Mouse (Mus musculus) C2C12 (cell line): ENCODE results near the gene Sar1b.

Source experiments
- CEBPB ChIP-seq: IDR thresholded peaks from one replicate; pipeline ENCODE4 v1.6.1; 2011; ENCODE audit warnings: low read depth, mild to moderate bottlenecking, control low read depth, moderate library complexity
- CTCF ChIP-seq: IDR thresholded peaks from one replicate; pipeline ENCODE4 v1.5.1; 2011; ENCODE audit not compliant: control insufficient read depth, insufficient read depth, insufficient read length
- MAX ChIP-seq: IDR thresholded peaks from one replicate; pipeline ENCODE4 v1.6.1; 2011; ENCODE audit warnings: mild to moderate bottlenecking, control low read depth
- MYOG ChIP-seq: IDR thresholded peaks from one replicate; pipeline ENCODE4 v1.6.1; 2011; ENCODE audit not compliant: control insufficient read depth, insufficient read length; ENCODE audit errors: extremely low read depth
- USF1 ChIP-seq: IDR thresholded peaks from one replicate; pipeline ENCODE4 v1.6.1; 2011; ENCODE audit warnings: low read depth, mild to moderate bottlenecking, control low read depth, moderate library complexity

GRCm38 (mm10) chr11:51817756-51818155 lies 54.3 kb downstream of the Sar1b start:
- TF ChIP-seq MAX (no peak), CTCF (peak; percentile 70), MYOG (no peak), CEBPB (no peak), USF1 (no peak)
